Mouse (Mus musculus) hindbrain, embryonic 13.5 days (tissue): Measurements from ENCODE around the gene Ssbp3. TPM values are rescaled to one million over a fixed set of nuclear protein-coding genes. Genes with fewer than 3 reads are reported as not detected.

Experiments used
- ATAC-seq: fragments of 200-750 bp; cut with Nextera tagmentation; 2 replicates; pipeline ENCODE4 v1.8.0; 2017; ENCODE audit warnings: moderate TSS enrichment; ENCODE audit not compliant: low FRiP score
- H3K27ac ChIP-seq: fragments of 300-500 bp; sonication (generic); 2 replicates; pipeline ENCODE4 v1.5.1; 2015; ENCODE audit warnings: inconsistent platforms, mild to moderate bottlenecking, moderate library complexity
- H3K27me3 ChIP-seq: fragments of 300-500 bp; sonication (generic); 2 replicates; pipeline ENCODE4 v1.6.1; 2015; ENCODE audit warnings: mild to moderate bottlenecking, inconsistent platforms
- H3K36me3 ChIP-seq: fragments of 300-500 bp; sonication (generic); 2 replicates; pipeline ENCODE4 v1.6.1; 2015; ENCODE audit warnings: mild to moderate bottlenecking, inconsistent platforms
- H3K4me1 ChIP-seq: fragments of 300-500 bp; sonication (generic); replicated peaks from 2 replicates; pipeline ENCODE4 v1.6.1; 2015; ENCODE audit warnings: inconsistent platforms
- H3K4me2 ChIP-seq: fragments of 300-500 bp; sonication (generic); 2 replicates; pipeline ENCODE4 v1.6.1; 2015; ENCODE audit warnings: inconsistent platforms, mild to moderate bottlenecking, moderate library complexity
- H3K4me3 ChIP-seq: fragments of 300-500 bp; sonication (generic); 2 replicates; pipeline ENCODE4 v1.5.1; 2015; ENCODE audit warnings: mild to moderate bottlenecking, inconsistent platforms
- H3K9ac ChIP-seq: fragments of 300-500 bp; sonication (generic); 2 replicates; pipeline ENCODE4 v1.6.1; 2015; ENCODE audit warnings: mild to moderate bottlenecking, inconsistent platforms
- H3K9me3 ChIP-seq: fragments of 300-500 bp; sonication (generic); 2 replicates; pipeline ENCODE4 v1.6.1; 2016; ENCODE audit warnings: inconsistent platforms
- WGBS: fragments of 180-500 bp; shearing (Covaris S2); methylation state at CpG from one replicate; pipeline ENCODE4 v1.1.7; 2015; 5-methylcytosine and 5-hydroxymethylcytosine counted together
- polyA plus RNA-seq: library from polyadenylated mRNA; unstranded; fragments of >200 nt; fragmentation: Nextera tagmentation; extraction: Ambion mirVana; gene quantifications from 2 replicates; pipeline ENCODE4 v1.2.1, GENCODE M21; 2015

The Ssbp3 gene
- polyA plus RNA-seq, 1 experiment from 2014 or later, result 179 TPM

DNA sequence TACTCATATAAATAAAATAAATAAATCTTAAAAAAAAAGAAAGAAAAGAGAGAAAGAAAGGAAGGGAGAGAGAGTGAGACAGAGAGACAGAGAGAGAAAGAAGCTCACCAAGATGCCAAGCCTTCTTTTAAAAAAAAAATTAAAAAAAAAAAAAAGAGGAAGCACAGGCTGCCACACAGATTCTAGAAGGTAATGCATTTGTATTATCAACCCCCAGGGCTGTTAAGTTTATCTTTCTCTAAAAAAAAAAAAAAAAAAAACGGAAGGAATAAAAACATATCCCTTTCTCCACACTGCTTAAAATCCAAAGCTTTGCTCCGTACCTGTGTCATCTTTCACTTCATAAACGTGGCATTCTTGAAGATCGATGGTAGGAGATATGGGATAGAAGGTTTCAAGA is 151.1 kb downstream of the Ssbp3 start:
- peaks cover 77% of the 10 kb centered on the region for H3K36me3 ChIP-seq
- H3K4me1 ChIP-seq, result peaks cover 15% of the 10 kb centered on the region
- WGBS, result 95% methylated on average over 4 of the region's 4 CpGs
- H3K4me3 ChIP-seq, result no peak overlapping the region
- H3K27me3 ChIP-seq, result no peaks in the 10 kb centered on the region
- H3K9me3 ChIP-seq, result no peaks in the 10 kb centered on the region
- no peak overlapping the region for H3K9ac ChIP-seq
- no peak overlapping the region for H3K27ac ChIP-seq
- ATAC-seq, result no peak
- H3K4me2 ChIP-seq, result no peak overlapping the region

DNA sequence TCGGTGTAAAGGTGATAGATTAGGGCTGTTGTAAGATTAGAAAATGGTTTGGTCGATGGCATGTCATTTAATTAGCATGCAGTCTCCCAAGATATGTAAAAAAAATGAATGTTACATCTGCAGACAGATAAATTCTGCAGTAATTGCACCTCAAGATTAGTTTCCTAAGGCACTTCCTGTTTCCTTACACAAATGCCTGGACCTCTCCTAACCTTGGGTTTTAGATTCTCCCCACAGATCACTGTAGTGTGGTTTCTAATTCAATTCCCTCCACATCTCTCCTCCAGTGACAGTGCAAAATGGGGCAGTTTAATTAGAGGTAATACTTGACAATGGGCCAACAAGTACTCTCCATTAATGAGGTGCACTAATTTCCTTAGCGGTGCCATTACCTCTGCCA is 152.7 kb downstream of the Ssbp3 start:
- 90% methylated on average over 3 of the region's 3 CpGs for WGBS
- H3K27ac ChIP-seq, result no peak overlapping the region
- H3K9me3 ChIP-seq, result no peaks in the 10 kb centered on the region
- no peak overlapping the region for H3K4me3 ChIP-seq
- H3K4me2 ChIP-seq, result no peak overlapping the region
- H3K9ac ChIP-seq, result no peak overlapping the region
- H3K27me3 ChIP-seq, result no peaks in the 10 kb centered on the region; the same call in 1 of the 2 replicates
- ATAC-seq, result no peak
- H3K36me3 ChIP-seq, result peaks cover 61% of the 10 kb centered on the region
- peaks cover 21% of the 10 kb centered on the region for H3K4me1 ChIP-seq

DNA sequence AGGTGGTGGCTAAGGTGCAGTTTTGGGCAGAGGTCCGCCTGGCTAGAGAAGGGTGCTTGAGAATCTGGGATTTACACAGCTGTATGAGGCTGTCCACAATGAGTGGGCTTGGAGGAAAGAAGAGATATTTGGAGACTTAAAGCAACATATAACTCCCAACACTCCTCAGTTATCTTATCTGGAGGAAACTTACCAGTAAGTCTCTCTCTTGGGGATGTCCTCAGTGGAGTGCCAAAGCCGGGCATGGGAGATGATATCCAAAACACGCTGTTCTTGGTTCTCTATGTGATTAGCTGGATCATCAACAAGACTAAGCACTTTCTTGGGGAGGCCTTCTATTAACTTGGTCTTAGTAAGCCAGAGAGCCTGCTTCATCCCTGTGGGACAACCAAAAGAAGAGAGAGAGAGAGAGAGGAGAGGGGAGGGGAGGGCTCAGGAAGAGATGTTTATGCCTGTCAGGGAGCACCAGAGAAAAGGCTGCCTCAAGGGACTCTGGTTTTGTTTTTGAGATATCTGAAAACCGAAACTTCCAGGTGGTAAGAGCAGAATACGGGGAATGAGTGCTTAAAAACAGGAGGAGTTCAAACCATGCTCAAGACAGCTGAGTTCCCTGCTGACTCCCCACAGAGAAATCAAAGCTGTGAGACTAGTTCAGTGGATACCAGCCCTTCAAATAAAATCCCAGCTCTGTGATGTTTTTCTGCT is 154.0 kb downstream of the Ssbp3 start:
- peaks cover 6% of the 10 kb centered on the region; the same call in 1 of the 2 replicates for H3K27me3 ChIP-seq
- no peak overlapping the region for H3K4me3 ChIP-seq
- peaks cover 48% of the 10 kb centered on the region for H3K36me3 ChIP-seq
- no peak overlapping the region for H3K9ac ChIP-seq
- ATAC-seq, result no peak
- H3K27ac ChIP-seq, result no peak overlapping the region
- H3K4me2 ChIP-seq, result no peak overlapping the region
- H3K9me3 ChIP-seq, result no peaks in the 10 kb centered on the region
- peaks cover 21% of the 10 kb centered on the region for H3K4me1 ChIP-seq
- WGBS, result 89% methylated on average over 5 of the region's 5 CpGs

DNA sequence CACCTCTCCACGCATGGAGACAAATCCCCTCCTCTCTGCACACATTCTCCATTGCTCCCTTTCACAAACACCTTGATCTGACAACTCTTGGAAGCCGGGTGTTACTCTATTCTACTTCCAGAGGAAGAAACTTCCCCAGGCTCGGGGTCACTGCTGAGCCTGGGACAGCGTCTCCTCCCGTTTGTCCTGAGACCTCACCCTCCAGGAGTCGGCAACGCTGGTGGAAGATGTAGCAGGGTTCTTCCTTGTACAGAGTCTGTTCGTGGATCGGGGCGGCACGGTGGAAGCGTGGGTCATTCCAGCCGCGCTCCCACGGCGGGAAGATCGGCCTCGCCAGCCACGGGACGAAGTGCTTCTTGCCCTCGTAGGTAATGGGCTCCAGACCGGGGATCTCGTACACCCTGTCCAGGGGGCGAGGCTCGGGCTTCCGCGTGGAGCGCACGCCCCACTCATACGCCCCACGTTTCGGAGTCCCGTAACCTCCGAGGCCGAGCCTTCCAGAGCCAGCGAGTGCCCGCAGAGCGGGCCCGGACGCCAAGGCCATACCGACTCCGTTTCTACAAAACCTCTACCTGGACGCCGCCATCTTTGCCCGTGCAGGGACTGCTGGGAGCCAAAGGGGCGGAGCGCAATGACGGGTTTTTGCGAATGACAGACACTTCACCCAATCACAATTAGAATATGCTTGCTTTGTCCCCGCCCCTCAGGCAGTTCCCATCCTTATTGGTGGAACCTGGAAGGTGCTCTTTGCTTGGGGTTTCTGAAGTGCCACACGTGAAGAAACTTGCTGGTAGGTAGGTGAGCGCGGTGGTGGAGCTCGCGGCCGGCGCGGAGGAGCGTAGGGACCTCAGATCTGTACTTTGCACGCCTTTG is 156.0 kb downstream of the Ssbp3 start, which contains the start of the genes Mrpl37 and Cyb5rl:
Gene Mrpl37, minus strand, starts transcription at position 617 of the 873 bp plus-strand sequence.
Gene Cyb5rl, plus strand, starts transcription at position 737 of the 873 bp plus-strand sequence.
- peak within 1 kb of the TSS; percentile 95 for H3K4me2 ChIP-seq
- peaks cover 31% of the 10 kb centered on the region for H3K36me3 ChIP-seq
- H3K4me1 ChIP-seq, result peaks cover 21% of the 10 kb centered on the region
- peak; percentile 99 for ATAC-seq
- H3K4me3 ChIP-seq, result peak within 1 kb of the TSS; percentile 89
- H3K27ac ChIP-seq, result peak within 1 kb of the TSS; percentile 58
- no peaks in the 10 kb centered on the region for H3K9me3 ChIP-seq
- peaks cover 6% of the 10 kb centered on the region; the same call in 1 of the 2 replicates for H3K27me3 ChIP-seq
- H3K9ac ChIP-seq, result peak within 1 kb of the TSS; percentile 86
- WGBS, result under 1% methylated on average over 60 of the region's 60 CpGs

DNA sequence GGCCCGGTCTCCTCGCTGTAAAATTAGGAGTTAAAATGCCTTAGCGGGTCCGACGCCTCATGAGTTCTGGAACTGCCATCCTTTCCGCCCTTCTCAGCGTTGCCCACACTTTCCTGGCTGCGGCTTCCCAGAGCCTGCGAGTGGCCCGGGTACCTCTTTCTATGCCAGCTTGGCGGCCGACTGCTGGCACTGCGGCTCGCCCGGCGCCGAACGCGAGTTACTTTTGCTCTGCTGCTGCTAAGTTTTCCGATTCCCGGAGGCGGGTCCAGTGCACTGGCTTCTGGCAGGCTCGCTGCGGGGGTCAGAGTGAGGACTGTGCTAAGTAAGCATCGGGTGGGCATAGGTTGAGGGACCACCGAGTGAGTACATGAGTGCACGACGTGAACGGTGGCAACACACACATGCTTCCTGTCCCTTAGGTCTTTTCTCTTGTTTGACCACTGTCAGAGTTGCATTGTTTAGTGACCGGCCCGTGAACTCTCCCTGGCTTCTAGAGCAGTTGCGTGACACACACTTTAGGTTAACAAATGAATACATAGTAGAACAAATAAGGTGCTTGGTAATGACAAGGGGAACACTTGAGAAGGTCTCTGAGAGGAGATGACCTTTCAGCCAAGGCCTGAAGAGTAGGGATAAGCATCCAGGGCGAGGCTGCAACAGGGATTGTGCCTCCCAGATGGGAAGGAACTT is 156.8 kb downstream of the Ssbp3 start:
- H3K27ac ChIP-seq, result peak overlapping the region; percentile 35; the same call in 1 of the 2 replicates
- ATAC-seq, result 0 out of 2 replicates have a peak, but pooled peaks have one; percentile 19

DNA sequence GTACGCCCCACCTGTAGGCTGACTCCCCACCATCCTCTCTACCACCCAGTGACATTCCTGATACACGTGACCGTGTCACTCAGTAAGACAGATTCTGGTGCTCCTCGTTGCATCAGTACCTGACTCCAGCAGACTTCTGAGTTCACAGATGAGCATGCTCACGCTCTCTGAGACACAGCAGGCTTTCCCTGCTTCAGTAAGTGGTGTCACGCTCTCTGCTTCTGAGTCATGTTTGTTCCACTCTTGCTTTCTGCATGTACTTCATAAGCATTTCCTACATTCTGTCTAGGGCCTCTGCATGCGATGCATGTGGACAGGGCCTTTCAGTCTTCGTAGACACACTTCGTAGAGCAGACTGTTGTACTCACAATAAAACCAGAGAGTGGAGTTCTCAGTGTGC is 161.8 kb downstream of the Ssbp3 start:
- Histone ChIP-seq H3K27me3 (peaks cover 6% of the 10 kb centered on the region; the same call in 1 of the 2 replicates), H3K4me1 (peaks cover 4% of the 10 kb centered on the region), H3K9ac (0 out of 2 replicates have a peak overlapping the region, but pooled peaks have one; percentile 3), H3K9me3 (no peaks in the 10 kb centered on the region), H3K36me3 (no peaks in the 10 kb centered on the region), H3K4me2 (no peak overlapping the region), H3K27ac (no peak overlapping the region), H3K4me3 (no peak overlapping the region)
- WGBS, result 83% methylated on average over 9 of the region's 9 CpGs
- ATAC-seq, result no peak

More for the DNA sequence above, 156.8 kb downstream of the Ssbp3 start:
- WGBS, result 2% methylated on average over 33 of the region's 33 CpGs
- Histone ChIP-seq H3K4me2 (peak overlapping the region; percentile 95), H3K27me3 (peaks cover 6% of the 10 kb centered on the region; the same call in 1 of the 2 replicates), H3K4me1 (peaks cover 21% of the 10 kb centered on the region), H3K9me3 (no peaks in the 10 kb centered on the region), H3K9ac (peak overlapping the region; percentile 86), H3K4me3 (peak overlapping the region; percentile 89), H3K36me3 (peaks cover 23% of the 10 kb centered on the region)

DNA sequence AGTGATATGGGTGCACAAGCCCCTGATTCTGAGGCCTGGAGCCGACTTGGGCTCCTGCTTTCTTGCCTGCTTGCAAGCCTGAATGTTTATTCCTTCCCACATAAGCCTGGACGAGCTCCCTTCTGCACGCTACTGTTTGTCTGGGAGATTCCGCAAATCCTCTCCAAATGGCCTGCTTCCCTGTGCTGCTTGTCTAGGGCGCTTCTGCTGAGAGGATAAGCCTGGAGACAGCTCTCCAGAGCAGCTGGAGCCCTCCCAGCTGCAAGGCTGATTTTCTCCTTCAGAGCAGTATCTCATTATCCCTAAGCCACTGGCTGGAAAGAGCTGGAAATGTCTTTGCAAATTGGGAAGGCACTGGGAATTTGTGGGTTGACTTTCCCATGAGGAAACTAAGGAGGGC is 165.0 kb downstream of the Ssbp3 start:
- H3K9ac ChIP-seq, result no peak overlapping the region
- no peaks in the 10 kb centered on the region for H3K27me3 ChIP-seq
- no peak overlapping the region for H3K4me3 ChIP-seq
- no peaks in the 10 kb centered on the region for H3K9me3 ChIP-seq
- no peaks in the 10 kb centered on the region; the same call in 1 of the 2 replicates for H3K4me1 ChIP-seq
- H3K27ac ChIP-seq, result no peak overlapping the region
- no peak overlapping the region for H3K4me2 ChIP-seq
- ATAC-seq, result no peak
- no peaks in the 10 kb centered on the region for H3K36me3 ChIP-seq
- 86% methylated on average over 5 of the region's 5 CpGs for WGBS

DNA sequence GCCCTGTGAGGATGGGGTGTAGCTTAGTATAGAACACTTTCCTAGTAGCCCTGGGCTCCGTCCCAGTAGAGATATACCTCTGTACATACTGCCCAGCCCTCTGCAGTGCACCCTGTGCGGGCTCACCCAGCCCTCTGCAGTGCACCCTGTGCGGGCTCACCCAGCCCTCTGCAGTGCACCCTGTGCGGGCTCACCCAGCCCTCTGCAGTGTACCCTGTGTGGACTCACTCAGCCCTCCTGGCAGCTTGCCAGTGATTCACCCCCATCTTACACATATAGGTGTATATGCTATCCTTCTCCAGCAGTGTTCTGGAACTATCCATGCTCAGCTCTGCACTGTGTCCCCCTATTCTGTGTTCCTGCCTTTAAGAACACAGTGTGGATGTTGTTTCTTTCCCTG is 168.4 kb downstream of the Ssbp3 start:
- Histone ChIP-seq H3K9me3 (no peaks in the 10 kb centered on the region), H3K27ac (no peak overlapping the region)
- WGBS, result 90% methylated on average over 4 of the region's 4 CpGs

DNA sequence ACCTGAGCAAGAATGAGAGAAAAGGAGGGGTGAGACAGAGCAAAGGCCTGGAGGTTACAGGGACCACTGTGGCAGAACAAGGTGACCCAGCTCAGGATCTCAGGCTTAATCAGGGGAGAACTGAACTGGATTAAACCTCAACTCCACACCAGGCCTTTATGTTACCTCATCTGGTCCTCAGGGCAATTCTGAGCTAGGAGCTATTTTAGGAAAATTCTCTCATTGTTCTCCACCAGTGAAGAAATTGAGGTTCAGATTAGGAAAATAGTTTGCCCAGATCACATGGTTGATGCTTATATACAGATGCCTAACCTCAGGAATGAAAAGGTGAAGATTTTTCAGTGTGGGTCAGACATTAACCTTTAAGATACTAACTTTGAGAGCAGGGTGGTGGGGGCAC is 169.2 kb downstream of the Ssbp3 start:
- Histone ChIP-seq H3K36me3 (no peaks in the 10 kb centered on the region), H3K9ac (no peak overlapping the region), H3K27ac (no peak overlapping the region), H3K4me1 (peaks cover 25% of the 10 kb centered on the region), H3K9me3 (no peaks in the 10 kb centered on the region), H3K27me3 (no peaks in the 10 kb centered on the region), H3K4me3 (no peak overlapping the region), H3K4me2 (no peak overlapping the region)
- ATAC-seq, result no peak

More for the DNA sequence above, 168.4 kb downstream of the Ssbp3 start:
- no peak overlapping the region for H3K4me3 ChIP-seq
- no peaks in the 10 kb centered on the region for H3K36me3 ChIP-seq
- no peak overlapping the region for H3K4me2 ChIP-seq
- 0 out of 2 replicates have a peak, but pooled peaks have one; percentile 43 for ATAC-seq
- no peak overlapping the region for H3K9ac ChIP-seq
- H3K4me1 ChIP-seq, result peaks cover 16% of the 10 kb centered on the region
- H3K27me3 ChIP-seq, result no peaks in the 10 kb centered on the region

DNA sequence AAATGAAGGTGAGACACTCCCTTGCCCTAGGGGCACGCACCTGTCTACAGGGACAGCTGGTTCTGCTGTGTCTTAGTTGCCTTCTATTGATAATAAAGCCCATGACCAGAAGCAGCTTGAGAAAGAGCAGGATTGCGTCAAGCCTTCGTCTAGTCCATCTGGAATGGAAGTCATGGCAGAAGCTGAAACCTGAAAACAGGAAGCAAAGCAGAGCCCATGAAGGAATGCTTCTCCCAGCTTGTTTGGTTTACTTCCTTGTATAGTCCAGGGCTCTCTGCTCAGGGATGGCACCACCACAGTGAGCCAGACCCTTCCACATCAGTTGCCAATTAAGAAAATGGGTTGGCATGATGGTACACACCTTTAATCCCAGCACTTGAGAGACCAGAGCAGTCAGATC is 171.7 kb downstream of the Ssbp3 start:
- no peak overlapping the region for H3K4me3 ChIP-seq
- H3K9ac ChIP-seq, result no peak overlapping the region
- no peaks in the 10 kb centered on the region for H3K36me3 ChIP-seq
- no peaks in the 10 kb centered on the region for H3K27me3 ChIP-seq
- WGBS, result 91% methylated on average over 3 of the region's 3 CpGs
- no peak overlapping the region for H3K4me2 ChIP-seq
- ATAC-seq, result no peak
- H3K27ac ChIP-seq, result no peak overlapping the region
- peaks cover 34% of the 10 kb centered on the region for H3K4me1 ChIP-seq
- no peaks in the 10 kb centered on the region for H3K9me3 ChIP-seq

DNA sequence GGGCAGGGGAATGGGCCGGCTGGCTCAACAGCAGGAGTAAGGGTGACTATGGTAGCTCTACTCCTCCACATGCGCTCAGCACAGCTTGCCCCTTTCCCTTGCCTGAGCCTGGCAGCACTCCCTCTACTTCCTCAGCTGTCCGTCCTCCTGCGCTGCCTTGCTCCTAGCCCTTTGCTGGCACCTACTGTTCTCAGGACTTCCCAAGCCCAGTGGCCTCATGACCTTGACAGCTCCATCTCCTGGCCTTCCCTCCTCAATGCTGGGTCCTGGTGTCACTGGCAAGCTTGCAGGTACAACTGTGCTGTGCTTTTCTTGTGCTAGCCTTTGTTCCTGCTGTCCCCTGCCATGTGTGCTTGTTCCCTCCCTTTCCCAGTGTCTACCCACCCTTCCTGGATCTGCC is 172.6 kb downstream of the Ssbp3 start:
- Histone ChIP-seq H3K27me3 (no peaks in the 10 kb centered on the region), H3K9me3 (no peaks in the 10 kb centered on the region), H3K4me2 (no peak overlapping the region), H3K9ac (no peak overlapping the region), H3K4me1 (peaks cover 34% of the 10 kb centered on the region), H3K27ac (peak overlapping the region; percentile 83), H3K4me3 (no peak overlapping the region), H3K36me3 (no peaks in the 10 kb centered on the region)
- ATAC-seq, result no peak
- 87% methylated on average over 4 of the region's 4 CpGs for WGBS

DNA sequence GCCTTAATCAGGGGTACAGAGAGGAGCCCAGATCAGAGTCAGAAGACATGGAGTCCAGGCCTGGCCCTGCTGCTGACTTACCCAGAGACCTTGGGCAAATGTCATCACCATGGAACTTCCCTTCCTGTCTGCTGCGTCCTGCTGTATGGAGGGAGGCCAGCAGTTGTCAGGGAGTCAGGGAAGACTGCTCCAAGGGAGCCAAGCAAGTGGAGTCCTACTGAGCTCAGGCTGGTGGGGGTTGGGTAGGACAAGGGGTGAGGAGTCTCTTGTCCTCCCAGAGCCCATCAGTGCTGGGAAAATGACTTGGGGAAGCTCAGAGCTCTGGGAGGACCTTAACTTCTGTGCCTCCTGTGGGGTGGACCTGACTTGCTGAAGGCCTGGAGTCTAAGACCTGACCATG is 173.8 kb downstream of the Ssbp3 start:
- ATAC-seq, result peak; percentile 78
- 14% methylated on average over 1 of the region's 1 CpGs for WGBS
- Histone ChIP-seq H3K9ac (no peak overlapping the region), H3K4me2 (no peak overlapping the region; the same call in 1 of the 2 replicates), H3K9me3 (no peaks in the 10 kb centered on the region), H3K4me1 (peaks cover 34% of the 10 kb centered on the region), H3K36me3 (no peaks in the 10 kb centered on the region), H3K4me3 (no peak overlapping the region), H3K27me3 (no peaks in the 10 kb centered on the region), H3K27ac (peak overlapping the region; percentile 83)
